Mouse (Mus musculus) spleen, adult 10 weeks (tissue): Measurements from ENCODE around the gene Npff. TPM values are rescaled to one million over a fixed set of nuclear protein-coding genes. Genes with fewer than 3 reads are reported as not detected.

Source experiments
- polyA plus RNA-seq: library from polyadenylated mRNA; stranded (reverse); fragments of 350-450 nt; fragmentation: Illumina TruSeq; extraction: RNeasy Lipid Tissue Mini Kit (QIAGEN cat#74804); gene quantifications from one replicate; pipeline ENCODE4 v1.2.3, GENCODE M21; 2015; ENCODE audit warnings: low replicate concordance; ENCODE audit not compliant: insufficient read depth

Gene Npff
- 7.5 TPM for polyA plus RNA-seq

GRCm38 (mm10) chr15:102524892-102525485, at the start of gene Npff:
Npff (minus strand) TSS chr15:102524942.

GRCm38 (mm10) chr15:102517976-102518858, 6.5 kb downstream of the Npff start, which contains the start of gene Tarbp2:
Tarbp2 (plus strand) TSS chr15:102518192.

GRCm38 (mm10) chr15:102516728-102517404, 7.9 kb downstream of the Npff start, which contains the start of gene Map3k12:
Map3k12 (minus strand) TSS chr15:102517064.

GRCm38 (mm10) chr15:102503447-102503846, 21.3 kb downstream of the Npff start, which contains the start of gene Gm10337:
Gm10337 (plus strand) TSS chr15:102503722.

Other genes starting within 250 kb of the Npff start
- 13.9 TPM for gene Mfsd5, start 245.5 kb downstream of the Npff start, polyA plus RNA-seq
- 11.6 TPM for gene Espl1, start 228.7 kb downstream of the Npff start, polyA plus RNA-seq
- 442 TPM for gene Pfdn5, start 198.8 kb downstream of the Npff start, polyA plus RNA-seq
- 59.6 TPM for gene Myg1, start 193.2 kb downstream of the Npff start, polyA plus RNA-seq
- gene Aaas, start 174.2 kb downstream of the Npff start, polyA plus RNA-seq, result 37.3 TPM
- not detected for gene Sp7, start 157.8 kb downstream of the Npff start, polyA plus RNA-seq
- gene Sp1, start 118.8 kb downstream of the Npff start, polyA plus RNA-seq, result 84.1 TPM
- 0.15 TPM for gene Amhr2, start 79.6 kb downstream of the Npff start, polyA plus RNA-seq
- gene Prr13, start 65.9 kb downstream of the Npff start, polyA plus RNA-seq, result 125 TPM
- gene Pcbp2, start 54.4 kb downstream of the Npff start, polyA plus RNA-seq, result 833 TPM
- gene Gm10337, start 21.2 kb downstream of the Npff start, polyA plus RNA-seq, result not detected
- 3.3 TPM for gene Map3k12, start 7.9 kb downstream of the Npff start, polyA plus RNA-seq
- 23.3 TPM for gene Tarbp2, start 6.8 kb downstream of the Npff start, polyA plus RNA-seq
- not detected for gene Gm28047, start 100.1 kb upstream of the Npff start, polyA plus RNA-seq
- gene Atf7, start 100.5 kb upstream of the Npff start, polyA plus RNA-seq, result 114 TPM
- gene Atp5g2, start 147.4 kb upstream of the Npff start, polyA plus RNA-seq, result 65.2 TPM
- gene Calcoco1, start 197.2 kb upstream of the Npff start, polyA plus RNA-seq, result 32.9 TPM